Mouse (Mus musculus): ENCODE results near the gene Ttc4.

- TF ChIP-seq CTCF (IDR thresholded peaks at IDR 0.05; ENCODE audit: borderline replicate concordance, extremely low read depth, insufficient read depth, insufficient read length) (no peak), POLR2A (IDR thresholded peaks at IDR 0.05; ENCODE audit: borderline replicate concordance, extremely low read depth, insufficient read depth, insufficient read length, poor library complexity, severe bottlenecking) (no peak)
Measured at GRCm38 (mm10) chr4:106613105-106613504, 65.6 kb downstream of the Ttc4 start.
